Mouse (Mus musculus): Measurements from ENCODE around the gene A930004D18Rik.

DNA sequence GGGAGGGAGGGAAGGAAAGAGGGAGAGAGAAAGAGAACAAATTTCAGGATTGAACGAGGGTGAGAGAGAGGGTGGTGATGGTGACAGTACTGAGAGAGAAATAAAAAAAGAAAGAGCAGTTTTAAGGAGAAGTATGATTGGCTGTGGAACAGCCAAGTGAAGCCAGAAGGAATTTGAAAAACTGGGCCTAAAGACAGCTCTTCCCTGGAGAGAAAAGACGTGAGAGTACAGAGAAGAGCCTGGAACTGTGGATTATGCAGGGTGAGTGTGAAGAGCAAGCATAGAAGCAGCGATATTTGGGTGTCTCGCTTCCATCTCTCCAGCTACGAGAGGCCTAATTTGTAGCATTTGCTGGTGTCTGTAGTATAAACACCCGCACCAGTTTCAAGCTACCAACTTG is 26.3 kb downstream of the A930004D18Rik start:
- TF ChIP-seq CTCF (IDR thresholded peaks at IDR 0.05; ENCODE audit: low read depth, low read length) (no peak), POLR2A (IDR thresholded peaks at IDR 0.05; ENCODE audit: borderline replicate concordance, low read depth, low read length) (no peak)
